Mouse (Mus musculus): ENCODE results near the gene Ano6. TPM values are rescaled to one million over a fixed set of nuclear protein-coding genes. Genes with fewer than 3 reads are reported as not detected.
"Not testable (repeated sequence)": the region's sequence is repeated elsewhere in the genome, so short reads cannot be mapped to it uniquely, and the experiment has no call there.

The Ano6 gene
- polyA plus RNA-seq, 1 experiment from 2014 or later: 46.4 TPM

DNA sequence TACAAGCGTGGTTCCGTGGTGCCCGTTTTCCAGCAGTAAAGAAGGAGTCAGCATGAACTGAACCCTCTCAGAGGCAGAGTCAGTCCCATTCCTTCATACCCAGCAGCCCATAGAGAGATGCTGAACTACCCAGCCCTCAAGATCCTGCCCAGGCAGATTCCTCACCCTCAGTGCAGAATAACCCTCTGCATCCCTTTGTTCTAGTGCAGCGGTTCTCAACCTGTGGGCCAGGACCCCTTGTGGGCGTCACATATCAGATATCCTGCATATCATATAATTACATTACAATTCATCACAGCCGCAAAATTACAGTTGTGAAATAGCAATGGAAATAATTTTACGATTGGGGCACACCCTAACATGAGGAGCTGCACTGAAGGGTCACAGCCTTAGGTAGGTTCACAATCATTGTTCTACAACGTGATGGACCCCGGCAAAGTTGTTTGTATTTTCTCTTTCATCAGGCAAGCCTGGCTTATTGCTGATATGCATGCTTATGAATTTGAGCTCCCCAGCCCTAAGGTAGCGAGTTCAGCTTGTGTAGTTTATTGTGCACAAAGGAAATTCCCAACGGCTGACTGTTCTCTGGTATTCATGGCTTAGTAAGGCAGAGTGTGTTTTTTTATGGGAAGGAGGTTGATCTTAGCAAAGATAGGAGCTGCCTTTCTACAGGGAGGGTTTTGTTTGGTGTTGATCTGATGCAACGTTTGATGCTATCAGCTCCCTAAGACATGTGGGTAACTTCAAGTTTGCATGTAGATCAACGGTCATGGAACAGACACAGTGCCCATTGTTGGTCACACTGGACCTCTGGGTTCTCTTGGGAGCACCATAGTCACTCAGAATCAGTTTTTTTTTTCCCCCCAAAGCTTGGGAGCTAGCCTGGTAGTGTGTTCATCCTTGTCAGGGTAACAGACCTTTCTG lies 33.0 kb downstream of the Ano6 start:
- Histone ChIP-seq H3K27me3 (ENCODE audit: control insufficient read depth, insufficient read depth, low read length) (no peaks in the 10 kb centered on the region), H3K36me3 (ENCODE audit: control insufficient read depth, insufficient read depth, low read length) (no peaks in the 10 kb centered on the region; the same call in 1 of the 2 replicates), H3K9me3 (ENCODE audit: control insufficient read depth, low read depth, low read length) (no peaks in the 10 kb centered on the region), H3K27ac (ENCODE audit: low read length) (no peak overlapping the region), H3K4me2 (replicated peaks; ENCODE audit: low read depth, low read length) (no peak overlapping the region), H3K9ac (replicated peaks; ENCODE audit: low read depth, low read length) (no peak overlapping the region), H3K4me1 (ENCODE audit: control insufficient read depth, insufficient read depth, low read length) (peaks cover 15% of the 10 kb centered on the region), H3K4me3 (ENCODE audit: low read depth, low read length) (no peak overlapping the region)
- 82% methylated on average over 13 of the region's 13 CpGs for WGBS
- no peak for ATAC-seq (ENCODE audit: insufficient number of reproducible peaks, insufficient read depth, low FRiP score, low read depth)

- Histone ChIP-seq H3K27ac (ENCODE audit: low read length) (no peak overlapping the region), H3K9me3 (ENCODE audit: control insufficient read depth, low read depth, low read length) (no peaks in the 10 kb centered on the region), H3K4me1 (ENCODE audit: control insufficient read depth, insufficient read depth, low read length) (peaks cover 31% of the 10 kb centered on the region), H3K4me3 (ENCODE audit: low read depth, low read length) (no peak overlapping the region), H3K27me3 (ENCODE audit: control insufficient read depth, insufficient read depth, low read length) (no peaks in the 10 kb centered on the region), H3K4me2 (replicated peaks; ENCODE audit: low read depth, low read length) (no peak overlapping the region), H3K36me3 (ENCODE audit: control insufficient read depth, insufficient read depth, low read length) (no peaks in the 10 kb centered on the region; the same call in 1 of the 2 replicates), H3K9ac (replicated peaks; ENCODE audit: low read depth, low read length) (no peak overlapping the region)
- WGBS: 72% methylated on average over 13 of the region's 13 CpGs
- no peak for ATAC-seq (ENCODE audit: insufficient number of reproducible peaks, insufficient read depth, low FRiP score, low read depth)
These were observed 35.9 kb downstream of the Ano6 start for GRCm38 (mm10) chr15:95826516-95826915.

GRCm38 (mm10) chr15:95827465-95827971 lies 36.9 kb downstream of the Ano6 start:
- Histone ChIP-seq H3K36me3 (ENCODE audit: control insufficient read depth, insufficient read depth, low read length) (no peaks in the 10 kb centered on the region; the same call in 1 of the 2 replicates), H3K27me3 (ENCODE audit: control insufficient read depth, insufficient read depth, low read length) (no peaks in the 10 kb centered on the region), H3K27ac (ENCODE audit: low read length) (peak overlapping the region; percentile 39; the same call in 1 of the 2 replicates), H3K4me1 (ENCODE audit: control insufficient read depth, insufficient read depth, low read length) (peaks cover 31% of the 10 kb centered on the region), H3K4me3 (ENCODE audit: low read depth, low read length) (no peak overlapping the region), H3K9me3 (ENCODE audit: control insufficient read depth, low read depth, low read length) (no peaks in the 10 kb centered on the region), H3K4me2 (replicated peaks; ENCODE audit: low read depth, low read length) (peak overlapping the region; percentile 13), H3K9ac (replicated peaks; ENCODE audit: low read depth, low read length) (no peak overlapping the region)
- 25% methylated on average over 11 of the region's 11 CpGs for WGBS
- no peak for ATAC-seq (ENCODE audit: insufficient number of reproducible peaks, insufficient read depth, low FRiP score, low read depth)

- not testable (repeated sequence) for H3K27me3 ChIP-seq (ENCODE audit: control insufficient read depth, insufficient read depth, low read length); ATAC-seq (ENCODE audit: insufficient number of reproducible peaks, insufficient read depth, low FRiP score, low read depth); H3K9ac ChIP-seq (replicated peaks; ENCODE audit: low read depth, low read length); H3K9me3 ChIP-seq (ENCODE audit: control insufficient read depth, low read depth, low read length); H3K4me3 ChIP-seq (ENCODE audit: low read depth, low read length); H3K36me3 ChIP-seq (ENCODE audit: control insufficient read depth, insufficient read depth, low read length)
- Histone ChIP-seq H3K27ac (ENCODE audit: low read length) (peak overlapping the region; percentile 39; the same call in 1 of the 2 replicates), H3K4me1 (ENCODE audit: control insufficient read depth, insufficient read depth, low read length) (peaks cover 31% of the 10 kb centered on the region), H3K4me2 (replicated peaks; ENCODE audit: low read depth, low read length) (peak overlapping the region; percentile 13)
- 25% methylated on average over 8 of the region's 8 CpGs for WGBS
These were observed 37.5 kb downstream of the Ano6 start for GRCm38 (mm10) chr15:95828018-95828646.

- no peaks in the 10 kb centered on the region for H3K9me3 ChIP-seq (ENCODE audit: control insufficient read depth, low read depth, low read length)
- H3K4me2 ChIP-seq (replicated peaks; ENCODE audit: low read depth, low read length): 0 out of 2 replicates have a peak overlapping the region, but pooled peaks have one; percentile 15
- no peak; the same call in 1 of the 2 replicates for ATAC-seq (ENCODE audit: insufficient number of reproducible peaks, insufficient read depth, low FRiP score, low read depth)
- H3K4me3 ChIP-seq (ENCODE audit: low read depth, low read length): no peak overlapping the region
- 32% methylated on average over 10 of the region's 10 CpGs for WGBS
- no peaks in the 10 kb centered on the region for H3K27me3 ChIP-seq (ENCODE audit: control insufficient read depth, insufficient read depth, low read length)
- peaks cover 31% of the 10 kb centered on the region for H3K4me1 ChIP-seq (ENCODE audit: control insufficient read depth, insufficient read depth, low read length)
- peak overlapping the region; percentile 78; the same call in 1 of the 2 replicates for H3K27ac ChIP-seq (ENCODE audit: low read length)
- no peaks in the 10 kb centered on the region for H3K36me3 ChIP-seq (ENCODE audit: control insufficient read depth, insufficient read depth, low read length)
- no peak overlapping the region for H3K9ac ChIP-seq (replicated peaks; ENCODE audit: low read depth, low read length)
These were observed 38.1 kb downstream of the Ano6 start for GRCm38 (mm10) chr15:95828647-95829254.

DNA sequence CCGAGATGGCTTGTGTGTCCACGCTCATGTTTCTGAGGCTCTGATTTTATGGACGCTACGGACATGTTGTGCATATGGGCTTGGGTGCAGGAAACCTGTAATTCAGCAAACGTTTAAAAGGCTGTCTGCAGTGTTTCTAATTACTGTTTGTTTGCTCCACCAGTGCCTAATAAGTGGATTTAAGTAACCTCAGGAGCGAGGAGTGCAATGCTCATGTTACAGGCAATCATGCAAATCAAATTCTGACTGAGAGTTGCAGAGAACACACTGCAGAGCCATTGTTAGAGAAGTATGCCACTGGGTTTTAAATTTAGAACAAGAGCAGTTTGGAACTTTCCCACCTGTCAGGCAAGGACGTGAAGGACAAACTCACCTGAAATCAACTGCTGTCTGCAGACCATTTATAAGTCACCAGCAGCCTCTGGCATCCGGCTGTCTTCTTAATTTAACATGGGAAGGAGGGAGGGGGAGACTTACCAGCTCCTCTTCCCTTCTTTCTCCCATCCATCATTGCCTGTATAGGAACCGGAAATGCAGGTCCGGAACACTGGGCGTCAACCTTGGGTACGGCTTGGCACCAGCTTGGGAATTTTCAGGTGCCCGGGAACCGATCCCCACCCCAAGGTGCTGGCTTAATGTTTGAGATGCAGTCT lies 39.0 kb downstream of the Ano6 start:
- Histone ChIP-seq H3K9me3 (ENCODE audit: control insufficient read depth, low read depth, low read length) (no peaks in the 10 kb centered on the region), H3K27ac (ENCODE audit: low read length) (peak overlapping the region; percentile 78; the same call in 1 of the 2 replicates), H3K4me1 (ENCODE audit: control insufficient read depth, insufficient read depth, low read length) (peaks cover 31% of the 10 kb centered on the region), H3K9ac (replicated peaks; ENCODE audit: low read depth, low read length) (no peak overlapping the region), H3K27me3 (ENCODE audit: control insufficient read depth, insufficient read depth, low read length) (no peaks in the 10 kb centered on the region), H3K4me3 (ENCODE audit: low read depth, low read length) (no peak overlapping the region), H3K36me3 (ENCODE audit: control insufficient read depth, insufficient read depth, low read length) (no peaks in the 10 kb centered on the region), H3K4me2 (replicated peaks; ENCODE audit: low read depth, low read length) (peak overlapping the region; percentile 17; the same call in 1 of the 2 replicates)
- 51% methylated on average over 14 of the region's 14 CpGs for WGBS
- ATAC-seq (ENCODE audit: insufficient number of reproducible peaks, insufficient read depth, low FRiP score, low read depth): 0 out of 2 replicates have a peak, but pooled peaks have one; percentile 16

GRCm38 (mm10) chr15:95830206-95830560 lies 39.5 kb downstream of the Ano6 start:
- Histone ChIP-seq H3K4me3 (ENCODE audit: low read depth, low read length) (no peak overlapping the region), H3K4me2 (replicated peaks; ENCODE audit: low read depth, low read length) (peak overlapping the region; percentile 17; the same call in 1 of the 2 replicates), H3K27ac (ENCODE audit: low read length) (peak overlapping the region; percentile 33; the same call in 1 of the 2 replicates)

More at GRCm38 (mm10) chr15:95830206-95830560, 39.5 kb downstream of the Ano6 start:
- Histone ChIP-seq H3K36me3 (ENCODE audit: control insufficient read depth, insufficient read depth, low read length) (no peaks in the 10 kb centered on the region), H3K9ac (replicated peaks; ENCODE audit: low read depth, low read length) (no peak overlapping the region), H3K27me3 (ENCODE audit: control insufficient read depth, insufficient read depth, low read length) (no peaks in the 10 kb centered on the region), H3K9me3 (ENCODE audit: control insufficient read depth, low read depth, low read length) (no peaks in the 10 kb centered on the region), H3K4me1 (ENCODE audit: control insufficient read depth, insufficient read depth, low read length) (peaks cover 31% of the 10 kb centered on the region)
- no peak for ATAC-seq (ENCODE audit: insufficient number of reproducible peaks, insufficient read depth, low FRiP score, low read depth)
- WGBS: 59% methylated on average over 12 of the region's 12 CpGs

Measured in stomach, embryonic 14.5 days (tissue).